Mouse (Mus musculus) liver, embryonic 14.5 days (tissue): ENCODE measurements around the gene B4galnt2. TPM values are rescaled to one million over a fixed set of nuclear protein-coding genes. Genes with fewer than 3 reads are reported as not detected.

Experiments
- ATAC-seq: fragments of 200-750 bp; cut with Nextera tagmentation; 2 replicates; pipeline ENCODE4 v1.8.0; 2017; ENCODE audit warnings: moderate number of reproducible peaks, mild to moderate bottlenecking, moderate library complexity; ENCODE audit not compliant: insufficient read depth
- DNase-seq, 3 experiments: peaks; one replicate each; pipeline ENCODE4 v3.0.0-alpha.2; 2012 to 2013; ENCODE audit warnings: low read depth in 3 of 3, low spot score in 3 of 3
- H3K27ac ChIP-seq: fragments of 300-500 bp; sonication (generic); 2 replicates; pipeline ENCODE4 v1.5.1; 2014; ENCODE audit warnings: moderate library complexity, mild to moderate bottlenecking, control low read depth, inconsistent platforms
- H3K27me3 ChIP-seq: fragments of 300-500 bp; sonication (generic); 2 replicates; pipeline ENCODE4 v1.6.1; 2014; ENCODE audit warnings: mild to moderate bottlenecking, low read length, moderate library complexity; ENCODE audit not compliant: control insufficient read depth, insufficient read depth
- H3K36me3 ChIP-seq: fragments of 300-500 bp; sonication (generic); replicated peaks from 2 replicates; pipeline ENCODE4 v1.6.1; 2014; ENCODE audit warnings: low read depth; ENCODE audit not compliant: control insufficient read depth, insufficient read depth
- H3K4me1 ChIP-seq, 2 experiments: fragments of 200-500 bp in 1 of 2; fragments of 300-500 bp in 1 of 2; sonication (generic) in 1 of 2; replicated peaks; 2 replicates each; pipeline ENCODE4 v1.6.1; 2012 to 2014; ENCODE audit warnings: antibody characterized with exemption in 1 of 2, inconsistent platforms in 1 of 2, low read length in 1 of 2; ENCODE audit not compliant: control insufficient read depth in 2 of 2, insufficient read depth in 2 of 2
- H3K4me2 ChIP-seq: fragments of 300-500 bp; sonication (generic); 2 replicates; pipeline ENCODE4 v1.6.1; 2014; ENCODE audit warnings: low read depth, mild to moderate bottlenecking, control low read depth, moderate library complexity
- H3K4me3 ChIP-seq, 2 experiments: fragments of 200-500 bp in 1 of 2; fragments of 300-500 bp in 1 of 2; sonication (generic) in 1 of 2; 2 replicates each; pipeline ENCODE4 v1.5.1; 2012 to 2014; ENCODE audit warnings: low read depth in 2 of 2, low read length in 2 of 2, mild to moderate bottlenecking in 2 of 2, control low read depth in 1 of 2, inconsistent platforms in 1 of 2, moderate library complexity in 1 of 2; ENCODE audit not compliant: insufficient read depth in 1 of 2
- H3K9ac ChIP-seq: fragments of 300-500 bp; sonication (generic); replicated peaks from 2 replicates; pipeline ENCODE4 v1.6.1; 2014; ENCODE audit warnings: mild to moderate bottlenecking, control low read depth, moderate library complexity
- H3K9me3 ChIP-seq: fragments of 300-500 bp; sonication (generic); 2 replicates; pipeline ENCODE4 v1.6.1; 2016; ENCODE audit warnings: low read length, mixed read lengths; ENCODE audit not compliant: control insufficient read depth
- CTCF ChIP-seq: IDR thresholded peaks from 2 replicates; pipeline ENCODE4 v1.5.1; 2016; ENCODE audit warnings: antibody characterized with exemption, low read depth, control low read depth
- EP300 ChIP-seq: IDR thresholded peaks from 2 replicates; pipeline ENCODE4 v1.6.1; 2016; ENCODE audit warnings: antibody characterized with exemption, low read depth
- WGBS: fragments of 180-500 bp; shearing (Covaris S2); extraction: QIAGEN DNeasy Blood & Tissue Kit; methylation state at CpG from one replicate; pipeline ENCODE4 v1.1.7; 2014; ENCODE audit not compliant: insufficient replicate concordance; 5-methylcytosine and 5-hydroxymethylcytosine counted together
- polyA plus RNA-seq, 2 experiments: library from polyadenylated mRNA; depleted of rRNA in 1 of 2; stranded (reverse) in 1 of 2; unstranded in 1 of 2; fragments of >200 nt; fragmentation: Nextera tagmentation in 1 of 2; extraction: Ambion mirVana in 1 of 2; gene quantifications; 2 replicates each; pipeline versions ENCODE4 v1.2.1 to v1.2.3; 2012 to 2014

Gene B4galnt2
- polyA plus RNA-seq, 2 experiments = 0.02 to 0.09 TPM

- no peaks in the 10 kb centered on the region for H3K36me3 ChIP-seq
- no peak for ATAC-seq
- H3K9ac ChIP-seq = peak overlapping the region; percentile 96
- H3K27me3 ChIP-seq = peaks cover 48% of the 10 kb centered on the region
- DNase-seq = peak in 2 of 3 experiments; percentile 49 to 60
- peaks cover 17 to 48% of the 10 kb centered on the region in 2 experiments for H3K4me1 ChIP-seq
- H3K4me3 ChIP-seq = peak overlapping the region in 1 of 2 experiments; percentile 33; a peak in 2 of 4 replicates
- 15% methylated on average over 3 of the region's 3 CpGs for WGBS
- peak overlapping the region; percentile 53 for H3K27ac ChIP-seq
- no peaks in the 10 kb centered on the region for H3K9me3 ChIP-seq
- H3K4me2 ChIP-seq = peak overlapping the region; percentile 61
- no peak for TF ChIP-seq EP300
- peak; percentile 88 for TF ChIP-seq CTCF
Measured at GRCm38 (mm10) chr11:95827464-95828085, 87.1 kb downstream of the B4galnt2 start.

- H3K4me1 ChIP-seq = peaks cover 17 to 48% of the 10 kb centered on the region in 2 experiments
- peak overlapping the region; percentile 53 for H3K27ac ChIP-seq
- no peaks in the 10 kb centered on the region for H3K9me3 ChIP-seq
- H3K4me2 ChIP-seq = peak overlapping the region; percentile 61
- TF ChIP-seq CTCF (no peak), EP300 (no peak)
- WGBS = 9% methylated on average over 3 of the region's 3 CpGs
- peak overlapping the region; percentile 96 for H3K9ac ChIP-seq
- no peak for ATAC-seq
- H3K36me3 ChIP-seq = no peaks in the 10 kb centered on the region
- H3K4me3 ChIP-seq = peak overlapping the region; percentile 29 to 33; a peak in 3 of 4 replicates
- peaks cover 44% of the 10 kb centered on the region for H3K27me3 ChIP-seq
- no peak for DNase-seq
Measured at GRCm38 (mm10) chr11:95827168-95827447, 87.6 kb downstream of the B4galnt2 start.

GRCm38 (mm10) chr11:95826317-95827167 lies 88.1 kb downstream of the B4galnt2 start:
- H3K9me3 ChIP-seq = no peaks in the 10 kb centered on the region
- H3K27me3 ChIP-seq = peaks cover 38% of the 10 kb centered on the region
- DNase-seq (no peak), ATAC-seq (no peak)
- H3K4me3 ChIP-seq = peak overlapping the region; percentile 29 to 33
- H3K27ac ChIP-seq = peak overlapping the region; percentile 53
- WGBS = 36% methylated on average over 6 of the region's 6 CpGs
- H3K9ac ChIP-seq = peak overlapping the region; percentile 96
- TF ChIP-seq EP300 = 0 out of 2 replicates have a peak, but pooled peaks have one; percentile 39
- no peak for TF ChIP-seq CTCF
- H3K4me2 ChIP-seq = peak overlapping the region; percentile 61
- H3K4me1 ChIP-seq = peaks cover 17 to 48% of the 10 kb centered on the region in 2 experiments
- no peaks in the 10 kb centered on the region for H3K36me3 ChIP-seq

- H3K27ac ChIP-seq = peak overlapping the region; percentile 53
- whole genome bisulfite sequencing = 50% methylated on average over 3 of the region's 3 CpGs
- ATAC-seq (no peak), DNase-seq (no peak)
- peaks cover 18 to 46% of the 10 kb centered on the region in 2 experiments for H3K4me1 ChIP-seq
- H3K36me3 ChIP-seq = no peaks in the 10 kb centered on the region
- TF ChIP-seq EP300 = no peak
- TF ChIP-seq CTCF = no peak
- peak overlapping the region; percentile 80 for H3K4me2 ChIP-seq
- H3K9ac ChIP-seq = peak overlapping the region; percentile 96
- H3K9me3 ChIP-seq = no peaks in the 10 kb centered on the region
- H3K4me3 ChIP-seq = peak overlapping the region; percentile 76 to 84
- peaks cover 29% of the 10 kb centered on the region for H3K27me3 ChIP-seq
Measured at GRCm38 (mm10) chr11:95825625-95826024, 89.1 kb downstream of the B4galnt2 start.

- 6% methylated on average over 11 of the region's 11 CpGs for WGBS
- peak overlapping the region; percentile 80 for H3K4me2 ChIP-seq
- TF ChIP-seq CTCF (no peak), EP300 (no peak)
- DNase-seq (no peak), ATAC-seq (peak; percentile 0; the same call in 1 of the 2 replicates)
- H3K9ac ChIP-seq = peak overlapping the region; percentile 96
- H3K27me3 ChIP-seq = peaks cover 21% of the 10 kb centered on the region
- no peaks in the 10 kb centered on the region for H3K9me3 ChIP-seq
- H3K4me1 ChIP-seq = peaks cover 22 to 46% of the 10 kb centered on the region in 2 experiments
- H3K27ac ChIP-seq = peak overlapping the region; percentile 53
- H3K4me3 ChIP-seq = peak overlapping the region; percentile 76 to 84
- no peaks in the 10 kb centered on the region for H3K36me3 ChIP-seq
Measured at GRCm38 (mm10) chr11:95824877-95825243, 89.8 kb downstream of the B4galnt2 start.
